Mouse (Mus musculus) midbrain, embryonic 16.5 days (tissue): ENCODE results near the gene Car10. TPM values are rescaled to one million over a fixed set of nuclear protein-coding genes. Genes with fewer than 3 reads are reported as not detected.

Experiments used
- ATAC-seq: fragments of 200-750 bp; cut with Nextera tagmentation; 2 replicates; pipeline ENCODE4 v1.8.0; 2017; ENCODE audit warnings: moderate TSS enrichment
- H3K27ac ChIP-seq: fragments of 300-500 bp; sonication (generic); 2 replicates; pipeline ENCODE4 v1.5.1; 2014; ENCODE audit warnings: mild to moderate bottlenecking, low read length, mixed read lengths
- H3K27me3 ChIP-seq: fragments of 300-500 bp; sonication (generic); 2 replicates; pipeline ENCODE4 v1.6.1; 2014; ENCODE audit warnings: low read depth, low read length, mixed read lengths; ENCODE audit not compliant: control insufficient read depth, insufficient read depth
- H3K36me3 ChIP-seq: fragments of 300-500 bp; sonication (generic); 2 replicates; pipeline ENCODE4 v1.6.1; 2014; ENCODE audit warnings: mild to moderate bottlenecking, low read length, moderate library complexity, mixed read lengths; ENCODE audit not compliant: control insufficient read depth, insufficient read depth
- H3K4me1 ChIP-seq: fragments of 300-500 bp; sonication (generic); 2 replicates; pipeline ENCODE4 v1.6.1; 2014; ENCODE audit warnings: mild to moderate bottlenecking, low read length, mixed read lengths; ENCODE audit not compliant: control insufficient read depth, insufficient read depth
- H3K4me2 ChIP-seq: fragments of 300-500 bp; sonication (generic); 2 replicates; pipeline ENCODE4 v1.6.1; 2014; ENCODE audit warnings: mild to moderate bottlenecking, low read length, mixed read lengths
- H3K4me3 ChIP-seq: fragments of 300-500 bp; sonication (generic); 2 replicates; pipeline ENCODE4 v1.5.1; 2014; ENCODE audit warnings: low read depth, mild to moderate bottlenecking, low read length, moderate library complexity, mixed read lengths
- H3K9ac ChIP-seq: fragments of 300-500 bp; sonication (generic); 2 replicates; pipeline ENCODE4 v1.6.1; 2014; ENCODE audit warnings: low read depth, low read length, mixed read lengths
- H3K9me3 ChIP-seq: fragments of 300-500 bp; sonication (generic); replicated peaks from 2 replicates; pipeline ENCODE4 v1.6.1; 2014; ENCODE audit warnings: mild to moderate bottlenecking, low read length, mixed read lengths; ENCODE audit not compliant: control insufficient read depth, poor library complexity, severe bottlenecking
- WGBS: fragments of 180-500 bp; shearing (Covaris S2); extraction: QIAGEN DNeasy Blood & Tissue Kit; methylation state at CpG from one replicate; pipeline ENCODE4 v1.1.7; 2014; 5-methylcytosine and 5-hydroxymethylcytosine counted together
- polyA plus RNA-seq: library from polyadenylated mRNA; unstranded; fragments of >200 nt; fragmentation: Nextera tagmentation; extraction: Ambion mirVana; gene quantifications from 2 replicates; pipeline ENCODE4 v1.2.1, GENCODE M21; 2015

Gene Car10
- polyA plus RNA-seq = 53.7 and 65.4 TPM in 2 replicates

GRCm38 (mm10) chr11:93097941-93098828 is at the start of gene Car10:
Car10 (plus strand) TSS chr11:93098028.
- ATAC-seq = peak; percentile 44; the same call in 1 of the 2 replicates
- H3K27me3 ChIP-seq = no peaks in the 10 kb centered on the region; the same call in 1 of the 2 replicates
- under 1% methylated on average over 46 of the region's 48 CpGs for WGBS

DNA sequence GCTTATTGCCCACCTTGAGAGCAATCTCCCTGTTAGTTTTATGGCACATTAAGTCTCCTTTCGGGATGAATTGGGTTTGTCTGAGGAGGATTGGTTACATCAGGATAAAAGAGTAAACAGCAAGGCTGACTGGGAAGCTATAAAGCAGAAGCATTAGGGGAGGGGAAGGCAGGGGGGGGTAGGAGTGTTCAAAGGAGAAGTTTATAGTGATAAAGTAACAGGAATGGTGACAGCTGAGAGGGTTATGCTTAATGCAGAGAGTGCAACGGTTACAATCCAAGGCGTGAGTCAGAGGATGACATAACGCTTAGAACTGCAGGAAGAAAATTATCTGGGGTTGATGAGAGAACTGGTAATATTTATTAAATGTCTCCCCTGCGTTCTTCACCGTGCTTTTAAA is 32.8 kb upstream of the Car10 start:
- ATAC-seq = no peak
- H3K4me2 ChIP-seq = no peak overlapping the region
- no peak overlapping the region for H3K4me3 ChIP-seq
- no peak overlapping the region for H3K27ac ChIP-seq
- no peaks in the 10 kb centered on the region for H3K27me3 ChIP-seq
- no peaks in the 10 kb centered on the region for H3K9me3 ChIP-seq
- H3K4me1 ChIP-seq = no peaks in the 10 kb centered on the region
- no peak overlapping the region for H3K9ac ChIP-seq
- WGBS = 76% methylated on average over 6 of the region's 6 CpGs
- no peaks in the 10 kb centered on the region for H3K36me3 ChIP-seq

More at GRCm38 (mm10) chr11:93097941-93098828, at the start of gene Car10:
- H3K27ac ChIP-seq = peak within 1 kb of the TSS; percentile 85
- no peaks in the 10 kb centered on the region for H3K9me3 ChIP-seq
- H3K4me1 ChIP-seq = 0 out of 2 replicates have a peak, but pooled peaks cover 3% of the 10 kb centered on the region
- peak within 1 kb of the TSS; percentile 93 for H3K4me2 ChIP-seq
- H3K4me3 ChIP-seq = peak within 1 kb of the TSS; percentile 73
- H3K9ac ChIP-seq = peak within 1 kb of the TSS; percentile 77
- no peaks in the 10 kb centered on the region for H3K36me3 ChIP-seq

DNA sequence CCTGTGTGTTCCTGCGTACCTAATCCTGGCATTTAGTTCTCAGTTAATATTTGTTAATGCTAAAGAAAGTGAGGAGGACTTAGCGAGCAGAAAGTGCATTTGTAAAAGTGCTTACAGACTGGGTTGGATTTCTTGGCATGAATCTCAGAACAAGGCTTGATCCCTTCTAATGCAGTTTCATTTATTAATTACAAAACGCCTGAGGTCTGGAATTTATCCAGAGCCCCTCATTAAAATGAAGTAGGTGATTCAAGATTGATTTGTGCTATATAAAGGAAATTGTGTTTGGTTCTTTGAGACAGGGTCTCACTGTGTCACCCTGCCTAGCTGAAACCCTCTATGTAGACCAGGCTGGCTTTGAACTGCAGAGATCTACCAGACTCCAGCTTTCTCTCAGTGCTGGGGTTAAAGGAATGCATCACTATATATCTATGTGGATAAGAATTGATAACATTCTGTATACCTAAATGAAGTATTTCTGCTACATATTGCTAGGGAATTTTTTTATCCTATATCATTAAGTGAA is 32.1 kb upstream of the Car10 start:
- no peak for ATAC-seq
- Histone ChIP-seq H3K36me3 (no peaks in the 10 kb centered on the region), H3K4me2 (no peak overlapping the region), H3K27ac (no peak overlapping the region), H3K4me3 (no peak overlapping the region), H3K27me3 (no peaks in the 10 kb centered on the region), H3K9ac (no peak overlapping the region), H3K9me3 (no peaks in the 10 kb centered on the region), H3K4me1 (no peaks in the 10 kb centered on the region)
- 68% methylated on average over 3 of the region's 3 CpGs for whole genome bisulfite sequencing

DNA sequence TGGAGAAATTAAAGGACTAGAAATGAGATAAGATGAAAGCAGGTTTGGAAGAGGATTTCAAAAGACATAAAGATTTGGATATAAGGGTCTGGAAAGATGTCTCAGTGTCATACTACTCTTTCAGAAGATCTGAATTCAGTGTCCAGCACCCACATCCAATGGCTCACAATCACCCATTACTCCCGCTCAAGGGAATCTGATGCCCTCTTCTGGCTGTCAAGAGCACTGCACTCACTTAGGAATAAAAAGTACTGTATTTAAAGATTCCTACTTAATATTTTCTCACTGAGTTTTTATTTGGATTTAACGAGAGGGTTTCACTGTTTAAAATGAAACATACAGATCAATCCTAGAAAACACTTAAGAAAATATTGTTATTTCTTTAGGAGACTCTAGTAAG is 2.2 kb upstream of the Car10 start:
- Histone ChIP-seq H3K9me3 (no peaks in the 10 kb centered on the region), H3K4me3 (no peak overlapping the region), H3K36me3 (no peaks in the 10 kb centered on the region), H3K27me3 (no peaks in the 10 kb centered on the region; the same call in 1 of the 2 replicates), H3K4me2 (no peak overlapping the region), H3K4me1 (0 out of 2 replicates have a peak, but pooled peaks cover 3% of the 10 kb centered on the region), H3K27ac (no peak overlapping the region), H3K9ac (no peak overlapping the region)
- no peak for ATAC-seq
- WGBS = 23% methylated on average over 2 of the region's 2 CpGs

DNA sequence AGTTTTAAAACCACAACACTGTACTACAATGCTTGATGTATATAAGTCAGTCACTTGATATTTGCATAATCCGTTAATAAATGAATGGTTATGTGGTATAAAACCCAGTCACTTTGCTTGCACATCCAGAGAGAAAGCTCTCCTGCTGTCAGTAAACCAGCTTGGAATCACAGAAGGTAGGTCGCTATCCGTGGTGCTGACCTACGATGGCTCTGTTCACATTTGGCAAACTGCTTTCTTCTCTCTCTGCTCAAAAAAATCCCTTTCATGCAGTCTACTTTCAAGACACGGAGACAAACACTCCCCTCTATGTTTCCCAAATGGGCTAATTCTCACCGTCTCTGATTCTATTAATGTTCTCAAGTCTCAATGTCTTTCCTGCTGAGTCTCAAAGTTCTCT is 827 bp upstream of the Car10 start:
- no peaks in the 10 kb centered on the region for H3K36me3 ChIP-seq
- ATAC-seq = no peak
- under 1% methylated on average over 6 of the region's 6 CpGs for WGBS
- H3K27me3 ChIP-seq = no peaks in the 10 kb centered on the region; the same call in 1 of the 2 replicates
- H3K9ac ChIP-seq = peak overlapping the region; percentile 77
- peak overlapping the region; percentile 93 for H3K4me2 ChIP-seq
- H3K4me3 ChIP-seq = peak overlapping the region; percentile 73
- H3K27ac ChIP-seq = peak overlapping the region; percentile 85
- no peaks in the 10 kb centered on the region for H3K9me3 ChIP-seq
- H3K4me1 ChIP-seq = 0 out of 2 replicates have a peak, but pooled peaks cover 3% of the 10 kb centered on the region

DNA sequence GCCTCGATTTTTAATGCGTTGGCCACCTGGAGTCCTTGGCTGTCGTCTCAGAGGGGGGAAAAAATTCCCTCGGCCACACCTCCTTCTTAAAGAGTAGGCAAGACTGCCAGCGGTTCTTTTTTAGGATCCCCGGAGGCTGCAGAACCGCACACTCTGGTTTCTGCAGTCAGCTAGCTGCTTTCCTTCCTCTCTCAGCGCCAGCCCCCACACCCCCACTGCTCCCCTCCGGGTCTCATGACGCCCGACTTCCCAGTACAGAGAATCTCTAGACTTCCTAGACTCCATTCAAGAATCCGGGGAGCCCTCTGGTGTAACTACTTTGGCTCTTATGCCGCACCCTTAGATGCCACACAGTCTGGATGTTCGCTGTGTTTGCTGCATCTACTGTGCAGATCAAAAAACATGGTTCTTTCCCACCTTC is 387 bp upstream of the Car10 start:
- peak; percentile 44; the same call in 1 of the 2 replicates for ATAC-seq
- H3K27me3 ChIP-seq = no peaks in the 10 kb centered on the region; the same call in 1 of the 2 replicates
- 1% methylated on average over 14 of the region's 14 CpGs for WGBS

GRCm38 (mm10) chr11:93098933-93099381 is 1.1 kb downstream of the Car10 start:
- H3K9ac ChIP-seq = peak overlapping the region; percentile 77
- no peaks in the 10 kb centered on the region for H3K27me3 ChIP-seq
- H3K4me3 ChIP-seq = peak overlapping the region; percentile 73
- H3K9me3 ChIP-seq = no peaks in the 10 kb centered on the region
- peaks cover 6% of the 10 kb centered on the region; the same call in 1 of the 2 replicates for H3K4me1 ChIP-seq
- peak overlapping the region; percentile 85 for H3K27ac ChIP-seq
- peak overlapping the region; percentile 93 for H3K4me2 ChIP-seq
- WGBS = under 1% methylated on average over 33 of the region's 37 CpGs
- no peaks in the 10 kb centered on the region for H3K36me3 ChIP-seq
- peak; percentile 71 for ATAC-seq

More for the DNA sequence above, 387 bp upstream of the Car10 start:
- peak overlapping the region; percentile 77 for H3K9ac ChIP-seq
- H3K9me3 ChIP-seq = no peaks in the 10 kb centered on the region
- H3K4me3 ChIP-seq = peak overlapping the region; percentile 73
- H3K27ac ChIP-seq = peak overlapping the region; percentile 85
- H3K4me2 ChIP-seq = peak overlapping the region; percentile 93
- H3K36me3 ChIP-seq = no peaks in the 10 kb centered on the region
- H3K4me1 ChIP-seq = 0 out of 2 replicates have a peak, but pooled peaks cover 3% of the 10 kb centered on the region

GRCm38 (mm10) chr11:93099431-93100370 is 1.9 kb downstream of the Car10 start:
- Histone ChIP-seq H3K9ac (peak overlapping the region; percentile 77), H3K4me1 (peaks cover 6% of the 10 kb centered on the region; the same call in 1 of the 2 replicates), H3K9me3 (no peaks in the 10 kb centered on the region), H3K4me3 (peak overlapping the region; percentile 73), H3K36me3 (no peaks in the 10 kb centered on the region), H3K27ac (peak overlapping the region; percentile 85), H3K4me2 (peak overlapping the region; percentile 93), H3K27me3 (no peaks in the 10 kb centered on the region)
- peak; percentile 41; the same call in 1 of the 2 replicates for ATAC-seq
- under 1% methylated on average over 51 of the region's 53 CpGs for WGBS
